Mouse (Mus musculus) cerebellum, adult 11-12 months (tissue): ENCODE results near the gene Depdc1b.

Experiments used
- DNase-seq: peaks from one replicate; pipeline ENCODE4 v3.0.0; 2022

Gene Depdc1b

GRCm38 (mm10) chr13:108354804-108355552 lies 38.8 kb downstream of the Depdc1b start:
- DNase-seq, result no peak

GRCm38 (mm10) chr13:108357362-108357761 lies 41.2 kb downstream of the Depdc1b start:
- DNase-seq, result no peak

- no peak for DNase-seq
Measured at GRCm38 (mm10) chr13:108358228-108358627, 42.1 kb downstream of the Depdc1b start.

- DNase-seq, result no peak
Measured at GRCm38 (mm10) chr13:108367496-108367895, 51.4 kb downstream of the Depdc1b start.

- no peak for DNase-seq
Measured at GRCm38 (mm10) chr13:108370241-108370941, 54.3 kb downstream of the Depdc1b start.

GRCm38 (mm10) chr13:108371352-108371921 lies 55.3 kb downstream of the Depdc1b start:
- no peak for DNase-seq

- no peak for DNase-seq
Measured at GRCm38 (mm10) chr13:108373231-108373630, 57.1 kb downstream of the Depdc1b start.

- DNase-seq, result no peak
Measured at GRCm38 (mm10) chr13:108376637-108377036, 60.5 kb downstream of the Depdc1b start.

GRCm38 (mm10) chr13:108381161-108381560 lies 65.0 kb downstream of the Depdc1b start:
- no peak for DNase-seq

GRCm38 (mm10) chr13:108383051-108383450 lies 66.9 kb downstream of the Depdc1b start:
- DNase-seq, result no peak

- no peak for DNase-seq
Measured at GRCm38 (mm10) chr13:108386058-108386457, 69.9 kb downstream of the Depdc1b start.

- no peak for DNase-seq
Measured at GRCm38 (mm10) chr13:108390565-108390964, 74.4 kb downstream of the Depdc1b start.

- DNase-seq, result no peak
Measured at GRCm38 (mm10) chr13:108403197-108403596, 87.1 kb downstream of the Depdc1b start.

GRCm38 (mm10) chr13:108404372-108404771 lies 88.2 kb downstream of the Depdc1b start:
- no peak for DNase-seq

- DNase-seq, result no peak
Measured at GRCm38 (mm10) chr13:108415464-108415863, 99.3 kb downstream of the Depdc1b start.

GRCm38 (mm10) chr13:108418741-108419507 lies 102.8 kb downstream of the Depdc1b start:
- no peak for DNase-seq

GRCm38 (mm10) chr13:108426322-108426721 lies 110.2 kb downstream of the Depdc1b start:
- no peak for DNase-seq

GRCm38 (mm10) chr13:108428809-108429208 lies 112.7 kb downstream of the Depdc1b start:
- DNase-seq, result no peak

GRCm38 (mm10) chr13:108429623-108430022 lies 113.5 kb downstream of the Depdc1b start:
- DNase-seq, result no peak

- no peak for DNase-seq
Measured at GRCm38 (mm10) chr13:108431776-108432175, 115.6 kb downstream of the Depdc1b start.

GRCm38 (mm10) chr13:108435687-108436086 lies 119.6 kb downstream of the Depdc1b start:
- DNase-seq, result no peak

- DNase-seq, result no peak
Measured at GRCm38 (mm10) chr13:108437424-108437823, 121.3 kb downstream of the Depdc1b start.

GRCm38 (mm10) chr13:108439012-108439411 lies 122.9 kb downstream of the Depdc1b start:
- DNase-seq, result no peak
